Mouse (Mus musculus) intestine, embryonic 16.5 days (tissue): ENCODE measurements around the gene Pabpc4. TPM values are rescaled to one million over a fixed set of nuclear protein-coding genes. Genes with fewer than 3 reads are reported as not detected.
"Not testable (repeated sequence)": the region's sequence is repeated elsewhere in the genome, so short reads cannot be mapped to it uniquely, and the experiment has no call there.

Source experiments
- ATAC-seq: fragments of 200-750 bp; cut with Nextera tagmentation; 2 replicates; pipeline ENCODE4 v1.8.0; 2017; ENCODE audit warnings: moderate TSS enrichment, moderate library complexity
- H3K27ac ChIP-seq: fragments of 300-500 bp; sonication (generic); 2 replicates; pipeline ENCODE4 v1.5.1; 2014; ENCODE audit warnings: mild to moderate bottlenecking, low read length
- H3K27me3 ChIP-seq: fragments of 300-500 bp; sonication (generic); replicated peaks from 2 replicates; pipeline ENCODE4 v1.6.1; 2014; ENCODE audit warnings: low read length, control low read depth, mixed read lengths; ENCODE audit not compliant: control insufficient read depth, insufficient read depth
- H3K36me3 ChIP-seq: fragments of 300-500 bp; sonication (generic); 2 replicates; pipeline ENCODE4 v1.6.1; 2014; ENCODE audit warnings: low read length, control low read depth; ENCODE audit not compliant: control insufficient read depth, insufficient read depth
- H3K4me1 ChIP-seq: fragments of 300-500 bp; sonication (generic); 2 replicates; pipeline ENCODE4 v1.6.1; 2014; ENCODE audit warnings: low read length, control low read depth, mixed read lengths; ENCODE audit not compliant: control insufficient read depth, insufficient read depth
- H3K4me2 ChIP-seq: fragments of 300-500 bp; sonication (generic); 2 replicates; pipeline ENCODE4 v1.6.1; 2014; ENCODE audit warnings: low read depth, low read length, control low read depth
- H3K4me3 ChIP-seq: fragments of 300-500 bp; sonication (generic); 2 replicates; pipeline ENCODE4 v1.5.1; 2014; ENCODE audit warnings: mild to moderate bottlenecking, low read length
- H3K9ac ChIP-seq: fragments of 300-500 bp; sonication (generic); 2 replicates; pipeline ENCODE4 v1.6.1; 2014; ENCODE audit warnings: low read depth, low read length
- H3K9me3 ChIP-seq: fragments of 300-500 bp; sonication (generic); 2 replicates; pipeline ENCODE4 v1.6.1; 2016; ENCODE audit warnings: low read length, control low read depth; ENCODE audit not compliant: control insufficient read depth
- WGBS: fragments of 180-500 bp; shearing (Covaris S2); extraction: QIAGEN DNeasy Blood & Tissue Kit; methylation state at CpG from one replicate; pipeline ENCODE4 v1.1.7; 2014; 5-methylcytosine and 5-hydroxymethylcytosine counted together
- polyA plus RNA-seq: library from polyadenylated mRNA; unstranded; fragments of >200 nt; fragmentation: Nextera tagmentation; extraction: Ambion mirVana; gene quantifications from 2 replicates; pipeline ENCODE4 v1.2.1, GENCODE M21; 2015

The Pabpc4 gene
- polyA plus RNA-seq, 1 experiment from 2014 or later, result 36.7 TPM

DNA sequence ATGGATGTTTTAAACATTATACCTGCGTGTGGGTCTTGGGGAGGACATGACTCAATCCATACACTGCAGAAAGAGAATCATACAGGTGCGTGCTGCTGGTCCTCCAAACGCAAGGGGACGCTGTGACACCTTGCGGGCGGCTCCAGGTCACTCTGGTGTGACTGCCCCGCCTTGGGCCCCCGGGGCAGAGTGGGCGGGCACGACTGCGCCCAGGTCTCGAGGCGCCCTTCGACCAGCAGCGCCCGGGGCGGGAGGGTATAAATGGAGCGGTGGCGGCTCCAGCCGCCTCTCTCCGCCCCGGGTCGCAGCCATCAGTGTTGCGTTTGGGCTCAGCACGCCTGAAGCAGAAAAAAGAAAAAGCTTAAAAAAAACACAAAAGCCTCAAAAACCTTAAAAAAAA lies 20.3 kb downstream of the Pabpc4 start:
- Histone ChIP-seq H3K9ac (peak overlapping the region; percentile 73), H3K4me2 (peak overlapping the region; percentile 73; the same call in 1 of the 2 replicates), H3K4me1 (peaks cover 24% of the 10 kb centered on the region)

DNA sequence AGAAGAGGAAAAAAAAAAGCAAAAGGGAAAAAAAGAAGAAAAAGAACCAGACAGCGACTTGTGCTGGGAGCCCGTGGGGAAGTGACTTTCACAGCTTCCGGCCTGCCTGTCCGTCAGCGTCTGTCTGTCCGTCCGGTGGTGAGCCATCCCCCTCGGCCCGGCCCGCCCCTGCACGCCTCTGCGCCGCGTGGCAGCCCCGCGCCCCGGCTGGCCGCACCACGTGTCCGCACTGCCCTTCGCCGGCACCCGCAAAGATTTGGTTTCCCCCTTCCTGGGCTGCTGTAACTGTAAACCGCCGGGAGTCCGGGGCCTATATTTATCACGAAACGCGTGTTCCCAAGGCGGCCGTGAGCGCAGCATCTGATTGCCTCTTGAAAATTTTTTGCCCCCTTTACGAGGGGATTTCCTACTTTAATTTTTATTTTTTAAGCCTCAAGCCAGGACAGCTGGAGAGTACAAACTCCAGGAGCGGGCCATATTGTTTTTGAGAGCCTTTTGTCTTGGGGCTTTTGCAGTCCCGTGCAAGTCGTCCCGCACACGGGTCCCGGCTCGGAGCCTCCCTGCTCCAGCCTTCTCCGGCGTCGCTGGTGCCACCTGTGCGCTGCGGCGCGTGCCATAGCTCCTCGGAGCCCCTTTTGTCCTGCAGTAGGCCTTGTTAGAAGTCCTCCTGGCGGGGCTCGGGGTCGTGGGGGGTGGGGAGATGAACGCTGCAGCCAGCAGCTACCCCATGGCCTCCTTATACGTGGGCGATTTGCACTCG lies 20.9 kb downstream of the Pabpc4 start:
- not testable (repeated sequence) for H3K36me3 ChIP-seq, H3K27me3 ChIP-seq, H3K9me3 ChIP-seq
- peak overlapping the region; percentile 68 for H3K4me3 ChIP-seq
- ATAC-seq, result peak; percentile 76
- peak overlapping the region; percentile 57; the same call in 1 of the 2 replicates for H3K27ac ChIP-seq
- under 1% methylated on average over 43 of the region's 55 CpGs for WGBS
- H3K9ac ChIP-seq, result peak overlapping the region; percentile 73
- peak overlapping the region; percentile 73 for H3K4me2 ChIP-seq
- H3K4me1 ChIP-seq, result peaks cover 24% of the 10 kb centered on the region

More for the DNA sequence above, 20.3 kb downstream of the Pabpc4 start:
- Histone ChIP-seq H3K27me3 (no peaks in the 10 kb centered on the region), H3K9me3 (no peaks in the 10 kb centered on the region), H3K4me3 (peak overlapping the region; percentile 68), H3K27ac (peak overlapping the region; percentile 57; the same call in 1 of the 2 replicates), H3K36me3 (0 out of 2 replicates have a peak, but pooled peaks cover 5% of the 10 kb centered on the region)
- peak; percentile 97 for ATAC-seq
- WGBS, result under 1% methylated on average over 25 of the region's 25 CpGs

DNA sequence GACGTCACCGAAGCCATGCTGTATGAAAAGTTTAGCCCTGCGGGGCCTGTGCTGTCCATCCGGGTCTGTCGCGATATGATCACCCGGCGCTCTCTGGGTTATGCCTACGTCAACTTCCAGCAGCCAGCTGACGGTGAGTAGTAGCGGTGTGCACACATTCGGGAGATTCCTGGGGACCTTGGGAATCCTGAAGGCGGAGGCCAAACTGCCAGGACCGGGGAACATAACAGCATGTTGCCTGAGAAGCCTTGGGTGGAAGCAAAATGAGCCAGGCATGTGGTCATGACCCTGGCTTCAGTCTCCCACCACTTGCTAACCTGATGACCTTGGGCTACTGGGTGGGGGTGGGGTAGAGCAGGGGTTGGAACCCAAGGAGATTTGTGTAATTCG lies 21.5 kb downstream of the Pabpc4 start:
- peak; percentile 16 for ATAC-seq
- peak overlapping the region; percentile 37 for H3K27ac ChIP-seq

DNA sequence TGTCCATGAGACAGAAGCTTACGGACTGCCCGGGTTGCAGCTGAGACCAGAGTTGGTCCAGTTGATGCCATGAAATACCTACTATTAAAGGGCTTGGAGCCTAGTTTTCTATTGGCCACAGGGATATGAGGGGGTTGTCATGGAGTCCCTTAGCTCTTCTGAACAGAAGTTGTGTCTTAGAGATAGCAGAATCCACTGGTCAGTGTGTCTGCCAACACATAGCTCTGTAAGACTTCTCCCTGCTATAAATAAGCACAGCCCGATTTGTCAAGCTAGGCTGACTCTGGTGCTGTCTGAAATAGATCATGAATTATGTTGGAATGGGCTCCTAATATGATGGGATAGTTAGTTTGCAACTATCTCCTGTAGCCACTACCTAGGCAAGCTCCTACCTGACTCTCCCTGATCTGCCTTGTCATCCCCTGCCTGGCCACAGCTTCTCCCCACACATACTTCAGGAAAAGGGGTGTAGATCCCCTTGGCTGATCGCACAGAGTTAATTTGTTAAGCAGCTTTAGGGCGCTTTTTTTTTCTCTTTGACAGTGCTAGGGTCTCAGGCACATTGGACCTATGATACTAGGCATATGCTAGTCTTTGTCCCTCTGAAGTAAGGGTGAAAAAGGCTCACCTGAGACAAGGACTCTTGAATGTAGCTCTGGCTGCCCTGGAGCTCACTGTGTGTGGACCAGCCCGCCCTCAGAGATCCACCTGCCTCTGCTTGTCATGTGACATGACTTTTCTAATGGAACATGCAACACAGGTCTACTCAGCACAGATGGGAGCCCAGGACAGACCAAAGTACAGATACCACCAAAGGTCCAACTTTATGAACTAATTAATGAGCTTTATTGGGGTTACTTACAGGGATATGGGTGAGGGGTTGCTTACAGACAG lies 22.8 kb downstream of the Pabpc4 start:
- 56% methylated on average over 6 of the region's 6 CpGs for WGBS
- H3K9me3 ChIP-seq, result no peaks in the 10 kb centered on the region
- peaks cover 15% of the 10 kb centered on the region for H3K36me3 ChIP-seq
- H3K4me3 ChIP-seq, result peak overlapping the region; percentile 68
- ATAC-seq, result peak; percentile 41; the same call in 1 of the 2 replicates
- peak overlapping the region; percentile 73 for H3K9ac ChIP-seq
- H3K4me2 ChIP-seq, result peak overlapping the region; percentile 73
- no peak overlapping the region for H3K27ac ChIP-seq
- peaks cover 24% of the 10 kb centered on the region for H3K4me1 ChIP-seq
- H3K27me3 ChIP-seq, result no peaks in the 10 kb centered on the region

More for the DNA sequence above, 21.5 kb downstream of the Pabpc4 start:
- not testable (repeated sequence) for H3K36me3 ChIP-seq, H3K9me3 ChIP-seq, H3K27me3 ChIP-seq
- Histone ChIP-seq H3K9ac (peak overlapping the region; percentile 73), H3K4me3 (peak overlapping the region; percentile 68), H3K4me2 (peak overlapping the region; percentile 73), H3K4me1 (peaks cover 24% of the 10 kb centered on the region)
- WGBS, result under 1% methylated on average over 12 of the region's 15 CpGs

DNA sequence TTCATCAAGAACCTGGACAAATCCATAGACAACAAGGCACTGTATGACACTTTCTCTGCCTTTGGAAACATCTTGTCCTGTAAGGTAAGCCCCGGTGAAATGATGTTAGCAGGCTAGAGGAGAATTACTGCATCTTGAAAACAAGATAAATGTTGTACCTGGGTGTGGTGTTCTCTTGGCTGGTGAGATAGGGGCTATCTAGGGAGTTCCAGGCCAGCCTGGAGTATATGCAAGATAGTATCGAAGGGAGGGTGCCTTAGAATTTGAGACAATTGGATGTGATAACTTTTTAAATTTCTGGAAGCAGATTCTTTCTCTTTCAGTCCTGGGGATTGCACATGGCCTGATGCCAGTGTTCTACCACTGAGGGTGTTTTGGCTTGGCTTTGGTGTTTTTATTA lies 24.6 kb downstream of the Pabpc4 start:
- H3K4me1 ChIP-seq, result peaks cover 24% of the 10 kb centered on the region
- H3K9me3 ChIP-seq, result no peaks in the 10 kb centered on the region
- WGBS, result 83% methylated on average over 2 of the region's 2 CpGs
- no peak overlapping the region for H3K27ac ChIP-seq
- ATAC-seq, result no peak
- no peak overlapping the region for H3K4me3 ChIP-seq
- H3K36me3 ChIP-seq, result peaks cover 21% of the 10 kb centered on the region
- no peaks in the 10 kb centered on the region for H3K27me3 ChIP-seq
- H3K9ac ChIP-seq, result no peak overlapping the region
- H3K4me2 ChIP-seq, result no peak overlapping the region

DNA sequence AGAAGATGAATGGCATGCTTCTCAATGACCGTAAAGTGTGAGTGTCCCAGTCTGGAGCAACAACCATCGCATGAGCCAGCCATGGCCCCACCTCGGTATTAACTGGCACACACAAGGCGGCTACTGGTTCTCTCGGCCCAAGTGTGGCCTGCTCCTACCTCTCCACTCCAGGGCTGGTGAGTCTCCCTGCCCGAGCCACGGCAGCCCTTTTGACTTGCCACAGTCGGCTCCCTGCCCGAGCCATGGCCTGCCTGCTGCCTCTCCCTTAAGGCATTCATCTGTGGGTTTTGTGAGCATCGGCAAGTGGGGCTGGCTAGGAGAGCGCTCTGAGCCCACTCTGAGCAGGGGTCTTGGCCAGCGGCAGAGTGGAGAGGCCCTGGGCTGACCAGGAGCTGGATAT lies 26.9 kb downstream of the Pabpc4 start:
- H3K4me2 ChIP-seq, result no peak overlapping the region
- H3K4me3 ChIP-seq, result no peak overlapping the region
- peak overlapping the region; percentile 4; the same call in 1 of the 2 replicates for H3K9ac ChIP-seq
- H3K36me3 ChIP-seq, result peaks cover 36% of the 10 kb centered on the region
- H3K9me3 ChIP-seq, result no peaks in the 10 kb centered on the region
- ATAC-seq, result no peak
- no peak overlapping the region for H3K27ac ChIP-seq
- 89% methylated on average over 12 of the region's 12 CpGs for WGBS
- H3K27me3 ChIP-seq, result no peaks in the 10 kb centered on the region
- peaks cover 21% of the 10 kb centered on the region for H3K4me1 ChIP-seq

DNA sequence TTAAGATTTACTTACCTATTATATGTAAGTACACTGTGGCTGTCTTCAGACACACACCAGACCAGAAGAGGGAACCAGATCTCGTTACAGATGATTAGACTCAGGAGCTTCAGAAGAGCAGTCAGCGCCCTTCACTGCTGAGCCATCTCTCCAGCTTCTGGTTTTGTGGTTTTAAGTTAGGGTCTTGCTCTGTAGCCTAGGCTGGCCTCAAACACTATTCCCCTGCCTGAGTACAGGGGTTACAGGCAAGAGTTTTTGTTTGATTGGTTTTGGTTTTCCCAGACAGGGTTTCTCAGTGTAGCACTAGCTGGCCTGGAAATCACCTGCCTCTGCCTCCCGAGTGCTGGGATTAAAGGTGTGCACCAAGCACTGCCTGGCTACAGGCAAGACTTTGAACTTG lies 30.2 kb downstream of the Pabpc4 start:
- no peaks in the 10 kb centered on the region for H3K9me3 ChIP-seq
- no peak overlapping the region for H3K4me3 ChIP-seq
- no peaks in the 10 kb centered on the region for H3K27me3 ChIP-seq
- no peak overlapping the region for H3K27ac ChIP-seq
- WGBS, result 84% methylated on average over 3 of the region's 3 CpGs
- H3K9ac ChIP-seq, result no peak overlapping the region
- H3K4me1 ChIP-seq, result no peaks in the 10 kb centered on the region
- no peak for ATAC-seq
- peaks cover 54% of the 10 kb centered on the region for H3K36me3 ChIP-seq
- H3K4me2 ChIP-seq, result no peak overlapping the region

DNA sequence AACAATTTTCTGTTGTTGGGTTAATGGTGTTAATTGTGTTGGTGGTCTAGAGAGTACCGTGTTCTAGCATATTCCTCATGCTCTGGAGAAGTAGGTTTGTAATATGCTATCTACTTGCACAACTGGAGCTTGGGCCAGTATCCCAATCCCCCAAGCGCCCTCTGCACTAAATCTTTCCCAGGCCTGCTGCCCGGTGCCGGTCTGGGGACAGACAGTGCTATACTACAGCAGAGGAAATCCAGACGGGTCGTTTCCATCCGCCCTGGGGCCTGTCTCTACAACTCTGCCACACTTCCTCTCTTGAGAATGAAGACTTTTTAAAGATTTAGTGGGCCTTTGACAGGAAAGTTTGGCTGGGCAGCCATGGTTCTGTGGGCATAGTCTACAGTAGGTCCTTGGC lies 30.8 kb downstream of the Pabpc4 start:
- ATAC-seq, result no peak
- Histone ChIP-seq H3K9ac (no peak overlapping the region), H3K27me3 (no peaks in the 10 kb centered on the region), H3K4me2 (no peak overlapping the region), H3K4me3 (no peak overlapping the region), H3K4me1 (no peaks in the 10 kb centered on the region), H3K27ac (no peak overlapping the region), H3K36me3 (peaks cover 55% of the 10 kb centered on the region), H3K9me3 (no peaks in the 10 kb centered on the region)
- WGBS, result 84% methylated on average over 7 of the region's 7 CpGs

DNA sequence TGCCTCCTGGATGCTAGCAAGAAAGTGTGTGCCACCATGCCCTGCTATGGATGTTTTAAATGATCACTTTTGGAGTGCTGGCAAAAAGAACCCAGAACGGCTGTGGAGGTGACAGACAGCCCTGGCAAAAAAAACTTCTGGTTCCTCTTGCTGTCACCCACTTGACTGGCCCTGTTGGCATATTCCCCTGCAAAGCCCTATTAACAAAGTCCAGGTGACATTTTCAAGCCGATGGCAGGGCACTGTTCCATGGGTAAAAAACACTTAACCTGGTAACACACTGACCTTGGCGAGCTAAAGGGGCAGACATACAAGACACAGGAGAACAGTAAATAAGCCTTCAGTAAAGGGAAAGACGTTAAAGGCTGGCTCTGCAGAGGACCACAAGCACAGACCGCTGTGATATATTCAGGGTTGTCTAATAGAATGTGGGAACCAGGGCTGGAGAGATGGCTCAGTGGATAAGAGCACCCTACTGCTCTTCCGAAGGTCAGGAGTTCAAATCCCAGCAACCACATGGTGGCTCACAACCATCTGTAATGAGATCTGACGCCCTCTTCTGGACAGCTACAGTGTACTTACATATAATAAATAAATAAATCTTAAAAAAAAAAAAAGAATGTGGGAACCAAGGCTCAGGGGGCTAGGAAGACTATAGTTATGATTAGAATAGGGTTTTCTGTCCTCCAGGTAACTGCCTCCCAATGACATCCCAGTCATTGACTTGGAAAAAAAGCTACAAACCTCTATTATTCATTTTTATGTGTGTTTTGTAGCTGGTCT lies 31.7 kb downstream of the Pabpc4 start:
- Histone ChIP-seq H3K9me3 (no peaks in the 10 kb centered on the region), H3K4me1 (no peaks in the 10 kb centered on the region), H3K4me2 (no peak overlapping the region), H3K9ac (no peak overlapping the region), H3K27me3 (no peaks in the 10 kb centered on the region), H3K36me3 (peaks cover 58% of the 10 kb centered on the region), H3K4me3 (no peak overlapping the region), H3K27ac (no peak overlapping the region)
- ATAC-seq, result no peak
- 74% methylated on average over 7 of the region's 7 CpGs for WGBS
